10 mouse cellular contexts compared by ENCODE assay signal in the genomic region with DNA sequence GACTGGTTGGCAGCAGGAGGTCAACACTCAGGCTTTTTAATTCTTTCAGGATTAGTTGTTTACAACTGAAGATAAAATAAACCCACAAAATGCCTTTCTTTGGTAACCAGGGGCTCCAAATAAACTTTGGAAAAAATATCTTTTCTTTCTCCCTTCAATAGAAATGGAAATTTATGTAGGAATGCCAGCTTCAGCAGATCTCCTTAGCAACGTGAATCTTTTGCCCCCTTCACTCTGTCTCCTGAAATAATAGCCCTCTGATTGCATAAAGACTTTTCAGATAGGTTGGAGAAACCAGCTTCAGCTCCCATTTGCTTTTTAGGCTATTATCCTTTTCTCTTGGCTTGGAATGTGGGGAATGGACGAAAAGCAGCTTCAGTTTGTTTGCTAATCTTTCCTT. TPM values are rescaled to one million over a fixed set of nuclear protein-coding genes. Genes with fewer than 3 reads are reported as not detected.
A peak's percentile ranks its signal among the peaks of the same experiment; 100 is the strongest.
DNase-seq lines count a peak whose midpoint lies in the region; ATAC-seq and TF ChIP-seq lines count a peak whose summit lies in the region.
"Had no signal": no experiment of that assay in that cellular context is flagged by ENCODE, and none has a peak within 500 bp of the region (broad histone marks: within the 10 kb centered on the region; RNA-seq: fewer than 3 reads in every experiment).

No protein-coding gene starts in this region.

- H3K27me3 ChIP-seq in forebrain, embryonic 10.5 days (ENCODE audit: poor library complexity, severe bottlenecking), result no peaks in the 10 kb centered on the region
- no peaks in the 10 kb centered on the region for H3K27me3 ChIP-seq in intestine, embryonic 16.5 days (replicated peaks; ENCODE audit: control insufficient read depth, insufficient read depth, low read length)

- no peak for DNase-seq in layer of hippocampus, adult 2 months (ENCODE audit: low spot score in 2 of 2)
- DNase-seq in layer of hippocampus, postnatal 25 days (ENCODE audit: extremely low spot score in 1 of 2, low spot score in 1 of 2), result no peak
- DNase-seq in forebrain, embryonic 10.5 days (ENCODE audit: extremely low spot score, low spot score), result no peak
- peak; percentile 8 for DNase-seq in retina, embryonic 14.5 days (ENCODE audit: low spot score)
- no peak for DNase-seq in gastrocnemius, postnatal 14 days
- DNase-seq in testis, postnatal 14 days (ENCODE audit: low spot score), result no peak
- DNase-seq: cerebellum, adult 18-20 months had no signal

- peak overlapping the region; percentile 55; the same call in 1 of the 2 replicates for H3K27ac ChIP-seq in layer of hippocampus, adult 2 months
- peak overlapping the region; percentile 91 for H3K27ac ChIP-seq in forebrain, embryonic 10.5 days
- H3K27ac ChIP-seq in intestine, embryonic 16.5 days (ENCODE audit: low read length), result no peak overlapping the region

- no peaks in the 10 kb centered on the region for H3K9me3 ChIP-seq in forebrain, embryonic 10.5 days
- H3K9me3 ChIP-seq in intestine, embryonic 16.5 days (ENCODE audit: control insufficient read depth, low read length), result no peaks in the 10 kb centered on the region

- WGBS in forebrain, embryonic 10.5 days, result 4% methylated on average over 2 of the region's 2 CpGs
- 11% methylated on average over 2 of the region's 2 CpGs for WGBS in intestine, embryonic 16.5 days

- H3K9ac ChIP-seq in intestine, embryonic 16.5 days (ENCODE audit: low read depth, low read length), result no peak overlapping the region

- ATAC-seq in intestine, embryonic 16.5 days, result no peak
- ATAC-seq: Patski had no signal

- H3K4me2 ChIP-seq in intestine, embryonic 16.5 days (ENCODE audit: low read depth, low read length), result peak overlapping the region; percentile 25; the same call in 1 of the 2 replicates

- H3K36me3 ChIP-seq in forebrain, embryonic 10.5 days (replicated peaks), result no peaks in the 10 kb centered on the region
- no peaks in the 10 kb centered on the region for H3K36me3 ChIP-seq in intestine, embryonic 16.5 days (ENCODE audit: control insufficient read depth, insufficient read depth, low read length)

- intact Hi-C loops in gastrocnemius, postnatal 14 days (cut with DNase I; ENCODE audit: low total_unique reads), result no loop called here

- no peak for TF ChIP-seq CTCF in layer of hippocampus, adult 2 months (conservative IDR thresholded peaks at IDR 0.05)

- H3K4me3 ChIP-seq in layer of hippocampus, adult 2 months, result peak overlapping the region; percentile 19
- peak overlapping the region; percentile 67 for H3K4me3 ChIP-seq in forebrain, embryonic 10.5 days
- peak overlapping the region; percentile 28; the same call in 1 of the 2 replicates for H3K4me3 ChIP-seq in intestine, embryonic 16.5 days (ENCODE audit: low read length)
- H3K4me3 ChIP-seq: megakaryocyte, embryonic 14.5 days had no signal

- peaks cover 11% of the 10 kb centered on the region; the same call in 1 of the 2 replicates for H3K4me1 ChIP-seq in forebrain, embryonic 10.5 days
- H3K4me1 ChIP-seq in intestine, embryonic 16.5 days (ENCODE audit: control insufficient read depth, insufficient read depth, low read length), result no peaks in the 10 kb centered on the region

RNA-seq across cellular contexts. Expression of a gene that starts 2.2 kb away (rescaled TPM):
- 100 to 1,000 TPM in 1 of 2 experiments, 10 to 100 TPM in 1; 89.5 to 101 TPM for total RNA-seq in layer of hippocampus, adult 2 months (2021)
- total RNA-seq in layer of hippocampus, postnatal 25 days (2021), result 10 to 100 TPM; 93.7 to 98.2 TPM
- polyA plus RNA-seq in forebrain, embryonic 10.5 days (2016; fragmentation: Nextera tagmentation; extraction: Ambion mirVana), result 42.3 and 51.4 TPM in 2 replicates
- polyA plus RNA-seq in intestine, embryonic 16.5 days (2015; fragmentation: Nextera tagmentation; extraction: Ambion mirVana), result 11.0 and 11.6 TPM in 2 replicates
- total RNA-seq in gastrocnemius, postnatal 14 days (2021), result 10 to 100 TPM; 12.3 to 15.2 TPM

Comparison
In these comparisons a context has a peak if more than half of its experiments do, and no peak if none do; other contexts are left out.
1. RNA of a gene that starts 2.2 kb away (total RNA-seq): 89.5 to 101 TPM in layer of hippocampus, adult 2 months and 93.7 to 98.2 TPM in layer of hippocampus, postnatal 25 days; 12.3 to 15.2 TPM in gastrocnemius, postnatal 14 days; every median in the first group is over 4 times any median in the second.
2. Peak in every context shown above with its lines, with median percentiles within 50 percentile points of each other: H3K4me3 ChIP-seq.